Mouse (Mus musculus) lung, postnatal 25 days (tissue): ENCODE data around the gene Tpk1.
A peak's percentile ranks its signal among the peaks of the same experiment; 100 is the strongest.

Experiments used
- DNase-seq: peaks from one replicate; pipeline ENCODE4 v3.0.0; 2022; ENCODE audit warnings: low spot score

Tpk1 gene

GRCm38 (mm10) chr6:43353446-43353845 is 312.6 kb downstream of the Tpk1 start:
- no peak for DNase-seq

- DNase-seq: no peak
Measured at GRCm38 (mm10) chr6:43349083-43349482, 317.0 kb downstream of the Tpk1 start.

- DNase-seq: no peak
Measured at GRCm38 (mm10) chr6:43347637-43348036, 318.4 kb downstream of the Tpk1 start.

GRCm38 (mm10) chr6:43343006-43343405 is 323.1 kb downstream of the Tpk1 start:
- DNase-seq: no peak

GRCm38 (mm10) chr6:43342386-43342785 is 323.7 kb downstream of the Tpk1 start:
- peak; percentile 2 for DNase-seq

GRCm38 (mm10) chr6:43338804-43339203 is 327.3 kb downstream of the Tpk1 start:
- no peak for DNase-seq

GRCm38 (mm10) chr6:43337491-43337961 is 328.6 kb downstream of the Tpk1 start:
- DNase-seq: peak; percentile 79

GRCm38 (mm10) chr6:43335619-43336234 is 330.4 kb downstream of the Tpk1 start:
- DNase-seq: no peak

GRCm38 (mm10) chr6:43333479-43333878 is 332.6 kb downstream of the Tpk1 start:
- no peak for DNase-seq

- peak; percentile 17 for DNase-seq
Measured at GRCm38 (mm10) chr6:43312961-43313656, 353.0 kb downstream of the Tpk1 start.

GRCm38 (mm10) chr6:43312546-43312945 is 353.5 kb downstream of the Tpk1 start:
- no peak for DNase-seq

GRCm38 (mm10) chr6:43310071-43310470 is 356.0 kb downstream of the Tpk1 start:
- peak; percentile 19 for DNase-seq

GRCm38 (mm10) chr6:43309454-43309853 is 356.6 kb downstream of the Tpk1 start, which contains the start of gene Nobox:
Nobox (minus strand) TSS chr6:43309554.
- DNase-seq: no peak

- DNase-seq: no peak
Measured at GRCm38 (mm10) chr6:43297508-43297850, 368.6 kb downstream of the Tpk1 start.

- DNase-seq: peak; percentile 48
Measured at GRCm38 (mm10) chr6:43296798-43297507, 369.1 kb downstream of the Tpk1 start.

- no peak for DNase-seq
Measured at GRCm38 (mm10) chr6:43295908-43296307, 370.2 kb downstream of the Tpk1 start.
